Comparison of ENCODE assay signal across 8 mouse cellular contexts in genomic region chr6:72096669-72097068, GRCm38 (mm10). TPM values are rescaled to one million over a fixed set of nuclear protein-coding genes. Genes with fewer than 3 reads are reported as not detected.
DNase-seq lines count a peak whose midpoint lies in the region; ATAC-seq and TF ChIP-seq lines count a peak whose summit lies in the region.

No protein-coding gene starts in this region.

- peaks cover 15% of the 10 kb centered on the region for H3K4me1 ChIP-seq in liver, adult 2 months (ENCODE audit: control insufficient read depth, insufficient read depth, low read length)
- H3K4me1 ChIP-seq in embryonic facial prominence, embryonic 12.5 days, result peaks cover 26% of the 10 kb centered on the region
- peaks cover 13% of the 10 kb centered on the region for H3K4me1 ChIP-seq in intestine, embryonic 15.5 days (replicated peaks)
- H3K4me1 ChIP-seq in neural tube, embryonic 12.5 days, result peaks cover 21% of the 10 kb centered on the region

- WGBS in liver, adult 2 months, result 57% methylated on average over 8 of the region's 8 CpGs
- 55% methylated on average over 8 of the region's 8 CpGs for WGBS in embryonic facial prominence, embryonic 12.5 days
- WGBS in intestine, embryonic 15.5 days, result 49% methylated on average over 8 of the region's 8 CpGs
- WGBS in neural tube, embryonic 12.5 days, result 59% methylated on average over 8 of the region's 8 CpGs

- H3K27me3 ChIP-seq in liver, adult 2 months (ENCODE audit: control insufficient read depth, insufficient read depth, low read length), result no peaks in the 10 kb centered on the region
- no peaks in the 10 kb centered on the region for H3K27me3 ChIP-seq in embryonic facial prominence, embryonic 12.5 days
- H3K27me3 ChIP-seq in intestine, embryonic 15.5 days (replicated peaks), result no peaks in the 10 kb centered on the region
- H3K27me3 ChIP-seq in neural tube, embryonic 12.5 days (replicated peaks), result no peaks in the 10 kb centered on the region

- DNase-seq in liver, adult 2 months (ENCODE audit: extremely low read depth, low read depth, low spot score), result no peak
- no peak for DNase-seq in liver
- no peak for DNase-seq in left cerebral cortex, adult 8-10 months (ENCODE audit: low spot score in 2 of 2)
- no peak for DNase-seq in cerebellum, postnatal 4 days (ENCODE audit: low spot score in 2 of 2)
- DNase-seq in thymus, postnatal 36 days, result no peak

- H3K9ac ChIP-seq in liver, adult 2 months (ENCODE audit: low read depth, low read length), result no peak overlapping the region
- peak overlapping the region; percentile 80; the same call in 1 of the 2 replicates for H3K9ac ChIP-seq in embryonic facial prominence, embryonic 12.5 days
- no peak overlapping the region for H3K9ac ChIP-seq in intestine, embryonic 15.5 days
- H3K9ac ChIP-seq in neural tube, embryonic 12.5 days, result no peak overlapping the region

- TF ChIP-seq POLR2A in liver, adult 2 months (IDR thresholded peaks at IDR 0.05; ENCODE audit: extremely low read depth, insufficient read depth, low read length), result no peak

- peak overlapping the region; percentile 96 for H3K4me2 ChIP-seq in embryonic facial prominence, embryonic 12.5 days (replicated peaks)
- peak overlapping the region; percentile 98 for H3K4me2 ChIP-seq in intestine, embryonic 15.5 days (replicated peaks)
- peak overlapping the region; percentile 95 for H3K4me2 ChIP-seq in neural tube, embryonic 12.5 days (replicated peaks)

- ATAC-seq in embryonic facial prominence, embryonic 12.5 days (ENCODE audit: insufficient number of reproducible peaks, insufficient read depth, low FRiP score, low TSS enrichment), result no peak
- ATAC-seq in intestine, embryonic 15.5 days, result no peak
- no peak for ATAC-seq in neural tube, embryonic 12.5 days (ENCODE audit: low FRiP score, low read depth)

- H3K9me3 ChIP-seq in embryonic facial prominence, embryonic 12.5 days, result no peaks in the 10 kb centered on the region
- H3K9me3 ChIP-seq in intestine, embryonic 15.5 days, result no peaks in the 10 kb centered on the region
- H3K9me3 ChIP-seq in neural tube, embryonic 12.5 days, result no peaks in the 10 kb centered on the region

- no peak overlapping the region for H3K4me3 ChIP-seq in liver, adult 2 months (ENCODE audit: insufficient read depth, low read depth, low read length)
- H3K4me3 ChIP-seq in embryonic facial prominence, embryonic 12.5 days, result peak overlapping the region; percentile 75
- peak overlapping the region; percentile 73 for H3K4me3 ChIP-seq in intestine, embryonic 15.5 days (replicated peaks)
- no peak overlapping the region for H3K4me3 ChIP-seq in neural tube, embryonic 12.5 days

- peak overlapping the region; percentile 58 for H3K27ac ChIP-seq in liver, adult 2 months (replicated peaks; ENCODE audit: insufficient read depth, low read depth, low read length)
- H3K27ac ChIP-seq in embryonic facial prominence, embryonic 12.5 days, result no peak overlapping the region
- H3K27ac ChIP-seq in intestine, embryonic 15.5 days, result no peak overlapping the region
- H3K27ac ChIP-seq in neural tube, embryonic 12.5 days, result no peak overlapping the region

- H3K36me3 ChIP-seq in liver, adult 2 months (ENCODE audit: control insufficient read depth, insufficient read depth, low read length), result no peaks in the 10 kb centered on the region
- no peaks in the 10 kb centered on the region for H3K36me3 ChIP-seq in embryonic facial prominence, embryonic 12.5 days
- no peaks in the 10 kb centered on the region for H3K36me3 ChIP-seq in intestine, embryonic 15.5 days
- H3K36me3 ChIP-seq in neural tube, embryonic 12.5 days, result no peaks in the 10 kb centered on the region

- H3K79me2 ChIP-seq in liver, adult 2 months (ENCODE audit: control insufficient read depth, insufficient read depth, low read length), result peaks cover 34% of the 10 kb centered on the region

- TF ChIP-seq CTCF in liver, adult 2 months (IDR thresholded peaks at IDR 0.05; ENCODE audit: low read depth, low read length), result no peak

RNA-seq across cellular contexts. Expression of gene St3gal5, which starts 0.7 kb away (rescaled TPM):
- total RNA-seq in liver, adult 2 months (2014; rRNA removed), result 115 and 162 TPM in 2 replicates
- polyA plus RNA-seq in liver, adult 2 months (2012; rRNA removed), result 61.4 and 133 TPM in 2 replicates
- 31.0 and 32.5 TPM in 2 replicates for polyA plus RNA-seq in embryonic facial prominence, embryonic 12.5 days (2016; fragmentation: Nextera tagmentation; extraction: Ambion mirVana)
- 19.4 and 24.0 TPM in 2 replicates for polyA plus RNA-seq in intestine, embryonic 15.5 days (2015; fragmentation: Nextera tagmentation; extraction: Ambion mirVana)
- 49.3 and 49.4 TPM in 2 replicates for polyA plus RNA-seq in neural tube, embryonic 12.5 days (2016; fragmentation: Nextera tagmentation; extraction: Ambion mirVana)
- total RNA-seq in left cerebral cortex, adult 8-10 months (2022), result 100 to 1,000 TPM; 157 to 182 (median 165) TPM

Comparison
In these comparisons a context has a peak if more than half of its experiments do, and no peak if none do; other contexts are left out.
1. H3K4me3 ChIP-seq: peak in embryonic facial prominence, embryonic 12.5 days (single experiment) and intestine, embryonic 15.5 days (single experiment); none in liver, adult 2 months (single experiment) and neural tube, embryonic 12.5 days (single experiment).
2. Peak in every context shown above with its lines, with median percentiles within 50 percentile points of each other: H3K4me2 ChIP-seq.